8 mouse cellular contexts compared by ENCODE assay signal in the genomic region with DNA sequence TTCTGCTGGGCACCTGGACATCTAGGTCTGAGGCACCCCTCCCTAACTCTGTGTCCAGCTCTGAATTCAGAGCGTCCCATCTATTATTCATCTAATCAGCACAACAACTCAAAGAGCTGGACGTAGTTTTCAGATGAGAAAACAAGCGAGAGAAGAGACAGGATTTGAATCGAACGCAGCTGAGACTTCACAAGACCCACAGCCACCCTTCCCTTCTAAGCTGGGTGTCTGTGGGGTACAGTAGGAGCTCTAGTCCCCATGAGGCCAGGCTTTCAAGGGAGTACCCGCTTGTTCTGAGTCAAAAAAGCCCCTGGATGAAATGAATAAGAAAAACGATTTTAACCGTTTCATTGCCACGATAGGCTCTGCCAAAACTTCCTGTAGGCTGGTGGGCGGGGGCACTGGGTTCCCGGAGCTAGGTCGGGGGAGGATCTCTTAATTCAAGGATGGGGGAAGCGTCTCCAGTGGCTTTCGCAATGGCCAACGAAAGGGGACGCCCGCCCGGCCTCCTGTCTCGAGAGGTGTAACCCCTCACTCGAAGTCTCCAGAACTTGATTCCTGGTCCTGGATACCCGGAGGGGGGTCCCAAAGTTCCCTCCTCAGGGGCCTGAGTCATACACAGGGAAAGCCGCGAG. TPM values are rescaled to one million over a fixed set of nuclear protein-coding genes. Genes with fewer than 3 reads are reported as not detected.
A peak's percentile ranks its signal among the peaks of the same experiment; 100 is the strongest.
DNase-seq lines count a peak whose midpoint lies in the region; ATAC-seq and TF ChIP-seq lines count a peak whose summit lies in the region.

No protein-coding gene starts in this region.

- TF ChIP-seq CTCF in cortical plate, adult 2 months (IDR thresholded peaks at IDR 0.05; ENCODE audit: extremely low read depth, insufficient read depth, low read length): no peak

- H3K9ac ChIP-seq in neural tube, embryonic 11.5 days (ENCODE audit: low read length): peak overlapping the region; percentile 43
- peak overlapping the region; percentile 59 for H3K9ac ChIP-seq in intestine, embryonic 14.5 days (ENCODE audit: low read length)

- peak overlapping the region; percentile 97 for H3K4me2 ChIP-seq in neural tube, embryonic 11.5 days (ENCODE audit: low read depth)
- peak overlapping the region; percentile 98 for H3K4me2 ChIP-seq in intestine, embryonic 14.5 days (ENCODE audit: low read length)

- under 1% methylated on average over 23 of the region's 23 CpGs for WGBS in neural tube, embryonic 11.5 days
- 2% methylated on average over 23 of the region's 23 CpGs for WGBS in intestine, embryonic 14.5 days

- no peak for TF ChIP-seq POLR2A in cortical plate, adult 2 months (IDR thresholded peaks at IDR 0.05; ENCODE audit: extremely low read depth, insufficient read depth, low read length)

- no peaks in the 10 kb centered on the region for H3K9me3 ChIP-seq in neural tube, embryonic 11.5 days (ENCODE audit: control insufficient read depth, low read length)
- no peaks in the 10 kb centered on the region for H3K9me3 ChIP-seq in intestine, embryonic 14.5 days (ENCODE audit: control insufficient read depth, low read length)

- H3K4me1 ChIP-seq in neural tube, embryonic 11.5 days (ENCODE audit: control insufficient read depth, insufficient read depth, low read length): peaks cover 20% of the 10 kb centered on the region
- peaks cover 7% of the 10 kb centered on the region; the same call in 1 of the 2 replicates for H3K4me1 ChIP-seq in cortical plate, adult 2 months (ENCODE audit: control insufficient read depth, insufficient read depth, low read length)
- H3K4me1 ChIP-seq in intestine, embryonic 14.5 days (replicated peaks; ENCODE audit: control insufficient read depth, insufficient read depth, low read length): peaks cover 41% of the 10 kb centered on the region

- DNase-seq in neural tube, embryonic 11.5 days (ENCODE audit: low spot score): no peak
- DNase-seq in neural tube, embryonic 10.5 days (ENCODE audit: extremely low spot score, low spot score): no peak
- no peak for DNase-seq in intestine, embryonic 14.5 days (ENCODE audit: low spot score)
- DNase-seq in lung, postnatal 4 days: peak; percentile 66 to 67
- no peak for DNase-seq in adrenal gland, postnatal 36 days
- no peak for DNase-seq in cerebellum, adult 18-20 months
- no peak for DNase-seq in right cerebral cortex, postnatal 25 days

- H3K27ac ChIP-seq in neural tube, embryonic 11.5 days (ENCODE audit: low read depth, low read length): no peak overlapping the region
- H3K27ac ChIP-seq in cortical plate, adult 2 months (ENCODE audit: insufficient read depth, low read length): peak overlapping the region; percentile 94
- H3K27ac ChIP-seq in intestine, embryonic 14.5 days (ENCODE audit: low read depth): peak overlapping the region; percentile 85

- peak overlapping the region; percentile 43 for H3K4me3 ChIP-seq in neural tube, embryonic 11.5 days (ENCODE audit: low read depth, low read length)
- H3K4me3 ChIP-seq in cortical plate, adult 2 months (ENCODE audit: insufficient read depth, low read length): peak overlapping the region; percentile 55
- H3K4me3 ChIP-seq in intestine, embryonic 14.5 days (ENCODE audit: low read depth, low read length): peak overlapping the region; percentile 48

- peaks cover 15% of the 10 kb centered on the region for H3K27me3 ChIP-seq in neural tube, embryonic 11.5 days (ENCODE audit: control insufficient read depth, insufficient read depth, low read length)
- H3K27me3 ChIP-seq in intestine, embryonic 14.5 days (replicated peaks; ENCODE audit: control insufficient read depth, insufficient read depth, low read length): 0 out of 2 replicates have a peak, but pooled peaks cover 11% of the 10 kb centered on the region

- ATAC-seq in neural tube, embryonic 11.5 days (ENCODE audit: insufficient read depth, low FRiP score, low TSS enrichment): no peak
- ATAC-seq in intestine, embryonic 14.5 days (replicated peaks; ENCODE audit: low FRiP score, low TSS enrichment, low read depth): no peak

- H3K36me3 ChIP-seq in neural tube, embryonic 11.5 days (ENCODE audit: control insufficient read depth, insufficient read depth, low read length): no peaks in the 10 kb centered on the region
- no peaks in the 10 kb centered on the region for H3K36me3 ChIP-seq in intestine, embryonic 14.5 days (ENCODE audit: control insufficient read depth, insufficient read depth, low read length)

RNA-seq across cellular contexts. Expression of gene Hook2, which starts 5.2 kb away (rescaled TPM):
- polyA plus RNA-seq in neural tube, embryonic 11.5 days (2014; fragmentation: Nextera tagmentation; extraction: Ambion mirVana): 10.5 and 12.9 TPM in 2 replicates
- polyA plus RNA-seq in cortical plate, adult 2 months (2012; rRNA removed): 15.6 and 19.2 TPM in 2 replicates
- polyA plus RNA-seq in intestine, embryonic 14.5 days (2014; fragmentation: Nextera tagmentation; extraction: Ambion mirVana): 36.0 and 40.7 TPM in 2 replicates
- 1 to 10 TPM; 7.0 to 8.2 TPM for total RNA-seq in adrenal gland, postnatal 36 days (2021)

RNA-seq across cellular contexts. Expression of gene Junb, which starts 6.6 kb away (rescaled TPM):
- polyA plus RNA-seq in neural tube, embryonic 11.5 days (2014; fragmentation: Nextera tagmentation; extraction: Ambion mirVana): 6.2 and 6.9 TPM in 2 replicates
- 57.5 and 81.7 TPM in 2 replicates for polyA plus RNA-seq in cortical plate, adult 2 months (2012; rRNA removed)
- 14.4 and 17.2 TPM in 2 replicates for polyA plus RNA-seq in intestine, embryonic 14.5 days (2014; fragmentation: Nextera tagmentation; extraction: Ambion mirVana)
- 100 to 1,000 TPM in 1 of 2 experiments, 10 to 100 TPM in 1; 71.5 to 139 TPM for total RNA-seq in adrenal gland, postnatal 36 days (2021)

RNA-seq across cellular contexts. Expression of gene Rnaseh2a, which starts 15.6 kb away (rescaled TPM):
- 92.9 and 116 TPM in 2 replicates for polyA plus RNA-seq in neural tube, embryonic 11.5 days (2014; fragmentation: Nextera tagmentation; extraction: Ambion mirVana)
- 37.3 and 37.7 TPM in 2 replicates for polyA plus RNA-seq in cortical plate, adult 2 months (2012; rRNA removed)
- polyA plus RNA-seq in intestine, embryonic 14.5 days (2014; fragmentation: Nextera tagmentation; extraction: Ambion mirVana): 132 and 141 TPM in 2 replicates
- total RNA-seq in adrenal gland, postnatal 36 days (2021): 100 to 1,000 TPM; 109 to 136 TPM

RNA-seq across cellular contexts. Expression of gene Prdx2, which starts 15.8 kb away (rescaled TPM):
- 1,335 and 1,358 TPM in 2 replicates for polyA plus RNA-seq in neural tube, embryonic 11.5 days (2014; fragmentation: Nextera tagmentation; extraction: Ambion mirVana)
- 287 TPM in 2 replicates for polyA plus RNA-seq in cortical plate, adult 2 months (2012; rRNA removed)
- 771 and 821 TPM in 2 replicates for polyA plus RNA-seq in intestine, embryonic 14.5 days (2014; fragmentation: Nextera tagmentation; extraction: Ambion mirVana)
- 100 to 1,000 TPM; 651 to 659 TPM for total RNA-seq in adrenal gland, postnatal 36 days (2021)

RNA-seq across cellular contexts. Expression of gene Gm49661, which starts 15.9 kb away (rescaled TPM):
- not detected in 2 replicates for polyA plus RNA-seq in neural tube, embryonic 11.5 days (2014; fragmentation: Nextera tagmentation; extraction: Ambion mirVana)
- polyA plus RNA-seq in cortical plate, adult 2 months (2012; rRNA removed): not detected in 2 replicates
- not detected in 2 replicates for polyA plus RNA-seq in intestine, embryonic 14.5 days (2014; fragmentation: Nextera tagmentation; extraction: Ambion mirVana)
- 1 to 10 TPM in 1 of 2 experiments, not detected in 1; 1.5 TPM for total RNA-seq in adrenal gland, postnatal 36 days (2021)

Comparison
In these comparisons a context has a peak if more than half of its experiments do, and no peak if none do; other contexts are left out.
1. DNase-seq: peak in lung, postnatal 4 days (2 of 2); none in neural tube, embryonic 11.5 days (single experiment), neural tube, embryonic 10.5 days (single experiment), intestine, embryonic 14.5 days (single experiment), adrenal gland, postnatal 36 days (0 of 2), cerebellum, adult 18-20 months (0 of 2) and right cerebral cortex, postnatal 25 days (single experiment).
2. Peak in every context shown above with its lines, with median percentiles within 50 percentile points of each other: H3K4me3 ChIP-seq.